Mouse (Mus musculus): ENCODE results near the gene Rad18.

- TF ChIP-seq CTCF (conservative IDR thresholded peaks at IDR 0.05; ENCODE audit: insufficient read depth, insufficient read length, low read depth, low read length) (no peak), POLR2A (IDR thresholded peaks at IDR 0.05; ENCODE audit: low read depth, low read length) (no peak)
Measured at GRCm38 (mm10) chr6:112739635-112740034, 43.1 kb upstream of the Rad18 start.
